Mouse (Mus musculus) left cerebral cortex, postnatal 25 days (tissue): ENCODE measurements at regions not wholly inside any gene's neighbourhood (a gene's known extent, or its start where the extent isn't known, plus 50 kb on each side); places are given as distances from the start of the nearest gene placed in this dataset.
A peak's percentile ranks its signal among the peaks of the same experiment; 100 is the strongest.

Experiments
- DNase-seq, 2 experiments: peaks; one replicate each; pipeline ENCODE4 v3.0.0; 2022; ENCODE audit warnings: low spot score in 2 of 2, mixed read lengths in 1 of 2
- intact Hi-C: fragments of 180-260 bp; cut with DNase I; formaldehyde crosslinking; loops from one replicate; pipeline ENCODE4 v1.15.1; 2025

DNA sequence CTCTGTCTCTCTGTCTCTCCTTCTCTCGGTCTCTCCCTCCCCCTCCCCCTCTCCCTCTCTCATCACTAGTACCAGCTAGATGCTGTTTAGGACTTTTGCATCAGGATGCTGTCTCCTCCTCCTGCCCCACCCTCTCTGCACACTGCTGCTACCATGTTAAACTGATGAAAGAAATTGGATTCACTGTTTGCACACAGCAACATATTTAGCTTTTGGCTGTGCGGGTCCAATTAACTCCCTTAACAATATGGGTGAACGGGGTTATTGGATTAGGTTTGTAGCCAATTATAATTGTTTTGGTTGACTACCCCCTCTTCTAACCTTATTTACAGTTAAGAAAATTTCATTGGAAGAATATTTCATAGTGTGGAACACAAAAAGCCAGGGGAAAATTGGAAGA lies 424.0 kb upstream of the Sorcs1 start:
- intact Hi-C loops = no loop called here

DNA sequence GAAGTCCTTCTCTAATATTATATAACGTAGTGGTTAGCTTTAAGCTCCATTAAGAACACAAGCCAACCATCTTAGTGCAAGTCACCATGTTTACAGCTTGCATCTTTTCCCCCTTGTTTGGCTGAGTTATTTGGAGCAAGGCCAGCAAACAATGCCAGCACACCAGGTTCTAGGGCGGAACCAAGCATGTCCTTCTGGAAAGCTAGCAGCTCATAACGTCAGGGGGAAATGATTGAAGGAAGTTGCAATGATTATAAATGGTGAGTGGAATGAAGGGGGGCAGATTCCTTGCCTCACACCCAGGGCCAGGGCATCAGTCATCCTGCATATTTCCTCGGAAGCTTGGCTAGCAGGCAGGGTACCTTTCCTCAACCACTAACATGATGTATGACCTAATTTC lies 396.3 kb upstream of the Sorcs1 start:
- no peak for DNase-seq
- intact Hi-C loops = no loop called here

More for the DNA sequence above, 424.0 kb upstream of the Sorcs1 start:
- no peak for DNase-seq

DNA sequence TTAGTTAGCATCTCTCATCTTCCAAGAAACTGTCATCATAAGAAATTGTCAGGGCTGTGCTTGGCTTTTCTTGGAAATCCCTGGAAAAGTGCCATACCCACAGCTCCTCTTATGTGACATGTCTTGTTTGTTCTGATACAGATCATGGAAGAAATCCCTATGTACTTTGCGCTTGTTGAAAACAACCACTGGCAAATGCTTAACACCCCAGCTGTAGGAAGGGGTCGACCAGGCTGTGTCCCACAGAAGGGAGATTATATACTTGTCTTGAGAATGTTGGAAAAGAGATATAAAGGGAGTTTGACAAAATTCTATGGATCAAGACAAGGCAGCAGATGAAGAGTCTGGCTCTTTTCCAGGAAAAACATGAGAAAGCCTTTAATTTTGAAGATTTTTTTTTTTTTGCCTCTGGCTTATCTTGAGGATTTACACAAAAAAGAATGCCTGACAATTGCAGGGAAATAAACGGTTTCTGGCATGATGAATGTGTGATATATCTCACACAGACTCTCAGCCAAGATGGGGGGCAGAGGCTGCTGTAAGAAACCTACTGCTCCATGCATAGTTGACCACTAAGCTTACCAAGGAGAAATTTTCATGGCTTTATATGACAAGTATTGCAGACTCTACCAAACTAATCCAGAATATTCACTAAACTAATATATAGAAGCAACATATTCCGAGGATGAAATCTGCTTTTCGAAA lies 381.7 kb upstream of the Sorcs1 start:
- intact Hi-C loops = no loop called here

DNA sequence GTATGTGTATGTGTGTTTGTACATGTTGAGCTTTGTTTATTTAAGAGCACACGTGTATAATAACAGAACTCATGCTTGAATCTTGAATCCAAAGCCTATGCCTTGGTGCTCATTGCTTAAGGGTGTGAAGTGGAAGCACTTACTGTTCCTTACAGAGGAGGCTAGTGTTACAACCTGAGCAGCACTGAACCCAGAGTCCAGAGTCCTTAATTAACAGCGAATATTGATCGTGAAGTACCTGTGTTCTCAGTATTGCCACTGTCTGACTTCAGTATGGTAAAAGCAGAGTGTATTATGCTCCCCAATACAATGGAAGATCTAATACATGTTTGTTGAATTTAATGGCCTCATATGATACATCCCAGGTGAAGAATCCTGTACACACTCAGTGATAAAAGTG lies 365.1 kb upstream of the Sorcs1 start:
- DNase-seq = no peak
- intact Hi-C loops = no loop called here

More for the DNA sequence above, 381.7 kb upstream of the Sorcs1 start:
- peak; percentile 20 to 55 for DNase-seq

DNA sequence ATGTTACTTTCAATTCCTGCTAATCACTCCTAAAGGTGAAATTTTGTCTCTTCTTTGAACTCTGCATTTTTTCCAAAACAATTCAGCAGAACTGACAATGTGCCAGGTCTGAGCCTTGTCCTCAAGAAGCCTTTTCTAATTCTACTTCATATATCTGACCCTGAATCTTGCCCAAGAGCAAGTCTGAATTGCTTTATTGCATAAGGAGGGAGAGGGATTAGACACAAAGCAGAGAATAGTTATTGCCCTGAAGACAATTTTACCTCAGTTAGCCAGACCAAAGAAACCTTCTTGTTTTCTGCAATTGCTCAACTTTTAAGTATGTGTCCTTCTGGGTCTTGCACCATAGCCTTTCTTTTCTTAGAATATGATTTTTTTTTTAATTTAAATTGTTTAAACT lies 316.0 kb upstream of the Sorcs1 start:
- intact Hi-C loops = no loop called here
- no peak for DNase-seq

DNA sequence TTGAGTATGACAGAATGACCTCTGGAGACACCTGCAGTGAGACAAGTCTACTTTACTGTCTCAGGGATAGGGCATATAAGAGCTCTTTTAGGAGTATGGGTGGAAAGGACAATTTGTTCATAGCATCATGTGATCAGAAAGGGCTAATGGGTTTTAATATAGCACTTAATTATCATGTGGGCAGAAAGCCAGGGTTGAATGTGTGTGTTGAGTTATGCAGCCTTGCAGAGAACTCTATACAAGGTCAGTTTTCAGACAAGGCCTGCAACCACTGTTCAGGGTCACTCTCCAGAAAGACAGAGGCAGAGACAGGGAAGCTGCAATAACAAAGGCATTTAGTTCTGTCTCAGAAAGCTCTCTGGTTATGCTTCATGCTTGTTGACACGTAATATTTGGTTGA lies 292.6 kb upstream of the Sorcs1 start:
- DNase-seq = no peak
- intact Hi-C loops = no loop called here

DNA sequence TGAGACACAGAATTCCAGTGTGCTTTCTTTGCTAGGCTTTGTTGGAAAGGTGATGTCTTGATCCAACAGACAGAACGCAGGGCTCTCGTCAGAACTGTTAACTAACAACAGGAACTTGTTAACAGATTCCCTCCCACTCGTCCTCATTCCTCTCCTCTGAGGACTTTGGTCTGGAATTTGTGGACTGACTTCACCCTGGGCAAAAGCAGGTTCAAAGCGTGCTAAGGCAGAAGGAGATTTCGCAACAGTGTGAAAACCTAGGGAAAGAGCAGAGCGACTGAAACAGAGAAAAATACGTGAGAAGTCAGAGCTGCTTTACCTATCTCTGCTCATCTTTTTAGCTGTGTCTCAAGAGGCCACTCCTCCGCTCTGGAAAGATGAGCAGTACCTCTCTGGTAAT lies 283.5 kb upstream of the Sorcs1 start:
- no peak for DNase-seq
- intact Hi-C loops = no loop called here

DNA sequence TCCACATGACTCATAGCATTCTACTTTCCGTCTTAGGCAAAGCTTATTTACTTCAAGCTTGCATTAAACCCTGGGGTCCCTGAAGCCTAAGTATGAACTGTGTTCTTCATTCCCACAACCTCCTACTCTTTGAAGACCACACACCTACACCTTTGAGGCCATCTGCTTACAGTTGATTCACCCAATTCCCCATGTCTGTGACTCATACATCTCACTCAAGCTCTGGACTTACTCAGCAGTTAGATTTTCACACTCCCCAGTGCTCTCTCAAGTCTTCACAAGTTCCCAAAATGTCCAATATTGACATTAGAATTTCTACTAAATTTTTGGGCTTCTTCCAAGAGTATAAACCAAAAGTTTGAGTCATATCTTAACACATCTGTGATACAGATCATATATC lies 266.6 kb upstream of the Sorcs1 start:
- intact Hi-C loops = loop anchor here (10.0 kb wide), 1 partner anchor 540 kb away; no protein-coding TSS in a partner anchor
- DNase-seq = peak; percentile 12 to 70

DNA sequence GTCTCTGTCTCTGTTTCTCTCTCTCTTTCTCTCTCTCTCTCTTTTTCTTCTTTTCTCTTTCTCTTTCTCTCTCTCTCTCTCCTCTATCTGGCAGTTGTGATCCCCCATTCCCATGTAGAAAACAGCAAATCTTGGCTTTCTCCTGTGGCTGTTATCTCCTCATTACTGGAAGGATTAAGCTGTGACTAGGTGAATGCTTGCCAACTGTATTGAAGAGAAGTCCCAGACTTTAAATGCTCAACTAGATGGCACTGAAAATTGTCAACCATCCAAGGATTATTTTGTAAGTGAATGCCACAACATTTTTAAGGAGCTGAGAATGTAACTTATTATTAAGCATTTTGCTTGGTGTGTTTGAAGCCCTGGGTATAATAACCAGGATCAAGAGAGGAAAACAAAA lies 233.2 kb upstream of the Sorcs1 start:
- intact Hi-C loops = loop anchor here (5.0 to 10.0 kb wide), 2 partner anchors 217 to 649 kb away; no protein-coding TSS in a partner anchor

DNA sequence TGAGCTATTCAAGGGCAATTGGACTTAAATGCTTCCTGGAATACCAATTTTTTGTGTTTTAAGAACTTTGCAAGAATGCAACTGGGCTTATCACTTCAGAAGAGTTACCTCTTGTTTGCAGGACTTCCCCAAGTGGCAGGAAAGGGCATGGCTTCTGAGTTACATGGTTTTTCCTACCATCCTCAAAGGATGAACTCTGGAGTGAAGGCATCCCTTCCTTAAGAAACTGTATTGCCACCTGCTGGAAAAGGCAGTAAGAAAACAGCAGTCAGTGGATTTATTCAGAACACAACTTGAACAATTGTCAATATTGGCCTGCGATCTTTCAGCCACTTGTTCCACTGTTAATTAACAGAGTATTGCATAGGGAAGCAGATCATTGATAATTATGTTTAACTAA lies 232.2 kb upstream of the Sorcs1 start:
- intact Hi-C loops = loop anchor here (5.0 to 10.0 kb wide), 2 partner anchors 216 to 648 kb away; no protein-coding TSS in a partner anchor

More for the DNA sequence above, 233.2 kb upstream of the Sorcs1 start:
- DNase-seq = no peak

DNA sequence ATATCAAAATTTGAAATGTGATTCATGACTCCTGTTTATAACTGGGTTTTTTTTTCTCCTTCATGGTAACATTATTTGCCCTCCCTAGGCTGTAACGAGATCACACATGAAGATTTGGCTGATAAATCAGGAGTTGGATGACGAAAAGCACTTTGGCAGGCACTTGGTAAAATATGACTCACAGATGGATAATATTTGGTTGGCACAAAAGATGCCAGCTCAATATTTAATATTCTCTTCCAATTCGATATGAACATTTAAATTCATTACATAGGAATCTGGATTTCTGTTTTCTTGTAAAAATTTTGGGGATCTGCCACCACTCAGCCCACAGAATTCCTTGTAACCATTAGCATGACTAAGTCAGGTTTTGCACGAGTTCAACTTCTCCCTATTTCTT lies 230.3 kb upstream of the Sorcs1 start:
- DNase-seq = no peak
- intact Hi-C loops = no loop called here

More for the DNA sequence above, 232.2 kb upstream of the Sorcs1 start:
- DNase-seq = no peak

DNA sequence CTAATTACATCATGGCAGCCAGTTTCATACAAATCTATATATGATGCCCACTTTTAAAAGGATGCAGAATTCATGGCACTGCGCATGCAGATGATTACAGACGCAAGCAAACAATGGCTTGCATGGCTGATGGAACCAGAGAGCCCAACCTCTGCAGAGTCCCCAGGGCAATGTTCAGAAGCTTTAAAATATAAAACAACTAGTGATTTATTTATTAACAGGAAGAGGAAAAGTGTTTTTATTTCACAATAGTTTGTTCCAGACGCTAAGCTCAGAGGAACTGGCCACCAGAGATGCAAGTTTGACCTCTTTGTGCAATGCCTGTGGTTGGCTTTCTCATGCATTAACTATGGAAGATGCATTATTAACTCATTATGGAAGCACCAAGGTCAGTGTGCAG lies 215.3 kb upstream of the Sorcs1 start:
- intact Hi-C loops = no loop called here
- DNase-seq = no peak

DNA sequence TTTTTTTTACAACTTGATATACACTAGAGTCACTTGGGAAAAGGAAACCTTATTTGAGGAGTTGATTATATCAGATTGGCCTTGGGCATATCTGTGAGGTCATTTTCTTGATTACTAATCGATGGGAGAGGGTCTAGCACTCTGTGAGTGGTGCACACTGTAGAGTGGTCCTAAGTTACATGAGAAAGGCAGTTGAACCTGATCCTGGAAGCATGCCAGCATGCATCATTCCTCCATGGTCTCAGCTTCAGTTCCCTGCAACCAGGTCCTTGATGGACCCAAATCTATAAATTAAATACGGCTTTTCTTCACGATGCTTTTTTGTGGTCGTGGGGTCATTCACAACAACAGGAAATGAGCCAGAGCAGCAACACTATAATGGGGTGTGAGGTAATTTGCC lies 194.2 kb upstream of the Sorcs1 start:
- no peak for DNase-seq
- intact Hi-C loops = no loop called here

DNA sequence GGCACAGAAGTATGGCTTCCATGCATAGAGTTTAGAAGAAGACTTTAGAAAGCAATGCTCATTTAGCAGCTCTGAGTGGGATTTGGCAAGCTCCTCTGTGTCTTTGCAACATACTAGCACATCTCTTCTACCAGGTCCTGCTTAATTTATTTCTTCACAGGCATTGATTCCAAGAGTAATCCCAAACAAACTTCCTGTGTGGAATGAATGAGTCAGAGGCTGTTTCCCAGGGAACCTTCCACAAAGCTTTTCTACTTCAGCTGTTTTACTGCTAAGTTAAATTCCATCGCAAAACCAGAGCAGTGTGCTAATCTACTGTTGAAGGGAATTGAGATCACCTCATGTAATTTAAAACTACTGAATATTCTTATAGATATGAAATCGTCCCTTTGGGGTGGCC lies 193.7 kb upstream of the Sorcs1 start:
- intact Hi-C loops = no loop called here
- peak in 1 of 2 experiments; percentile 43 for DNase-seq

DNA sequence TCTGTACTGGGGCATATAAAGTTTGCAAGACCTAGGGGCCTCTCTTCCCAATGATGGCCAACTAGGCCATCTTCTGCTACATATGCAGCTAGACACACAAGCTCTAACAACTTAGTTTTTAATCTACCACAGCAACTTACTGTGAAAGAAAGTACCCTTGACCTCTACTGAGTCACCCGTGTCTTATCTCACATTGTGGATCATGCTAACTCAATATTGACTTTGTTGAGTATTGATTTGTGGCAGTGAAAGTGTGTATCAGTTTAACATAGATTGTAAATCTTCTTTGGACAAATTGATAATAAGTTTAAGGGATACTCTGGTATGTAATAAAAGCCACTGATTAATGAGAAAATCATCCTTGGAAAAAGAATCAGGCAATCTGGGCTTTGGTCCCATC lies 176.4 kb upstream of the Sorcs1 start:
- no peak for DNase-seq
- intact Hi-C loops = no loop called here

DNA sequence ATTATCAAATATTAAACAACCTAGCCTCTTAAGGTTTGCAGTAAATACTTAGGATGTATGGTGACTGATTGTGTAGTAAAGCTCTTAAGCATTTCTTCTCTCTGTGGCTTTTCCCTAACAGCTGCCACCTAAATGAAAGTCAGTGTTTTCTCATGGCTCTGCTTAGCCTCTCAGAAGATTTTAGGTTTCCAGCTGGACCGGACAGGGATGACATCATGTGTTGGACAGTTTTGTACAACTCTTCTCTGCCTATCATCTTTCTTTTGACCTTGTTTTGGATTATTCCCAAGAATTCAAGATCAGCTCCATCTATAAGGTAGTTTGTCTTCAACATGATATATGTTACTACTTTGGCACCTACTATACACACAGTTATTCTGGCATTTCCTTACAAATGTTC lies 162.1 kb upstream of the Sorcs1 start:
- intact Hi-C loops = no loop called here
- no peak for DNase-seq
